Mouse (Mus musculus) CD4-positive, CD25-positive, alpha-beta regulatory T cell, adult 4 months (primary cell): ENCODE results near the gene Stard7. TPM values are rescaled to one million over a fixed set of nuclear protein-coding genes. Genes with fewer than 3 reads are reported as not detected.
"Not testable (repeated sequence)": the region's sequence is repeated elsewhere in the genome, so short reads cannot be mapped to it uniquely, and the experiment has no call there.

Experiments used
- ATAC-seq: one replicate; pipeline ENCODE4 v1.8.0; 2017
- polyA plus RNA-seq, 2 experiments: library from polyadenylated mRNA; unstranded; fragments of 100-300 nt; shearing (Covaris generic); gene quantifications; one replicate each; pipeline ENCODE4 v1.2.1; 2017

Stard7 gene
- polyA plus RNA-seq, 2 experiments from 2014 or later = 28.4 to 32.1 TPM

- no peak for ATAC-seq
Measured at GRCm38 (mm10) chr2:127275551-127276320, 5.7 kb downstream of the Stard7 start.

- no peak for ATAC-seq
Measured at GRCm38 (mm10) chr2:127278162-127278561, 8.1 kb downstream of the Stard7 start.

- no peak for ATAC-seq
Measured at GRCm38 (mm10) chr2:127292250-127292649, 22.2 kb downstream of the Stard7 start.

- no peak for ATAC-seq
Measured at GRCm38 (mm10) chr2:127297001-127297805, 27.2 kb downstream of the Stard7 start.

- no peak for ATAC-seq
Measured at GRCm38 (mm10) chr2:127298056-127298455, 28.0 kb downstream of the Stard7 start.

GRCm38 (mm10) chr2:127300701-127301100 is 30.7 kb downstream of the Stard7 start:
- peak; percentile 47 for ATAC-seq

- ATAC-seq = peak; percentile 18
Measured at GRCm38 (mm10) chr2:127301883-127302282, 31.9 kb downstream of the Stard7 start.

- ATAC-seq = not testable (repeated sequence)
Measured at GRCm38 (mm10) chr2:127304192-127304591, 34.2 kb downstream of the Stard7 start.

GRCm38 (mm10) chr2:127304609-127305210 is 34.7 kb downstream of the Stard7 start:
- no peak for ATAC-seq

GRCm38 (mm10) chr2:127306123-127306522 is 36.1 kb downstream of the Stard7 start:
- peak; percentile 53 for ATAC-seq

- ATAC-seq = no peak
Measured at GRCm38 (mm10) chr2:127307179-127307578, 37.2 kb downstream of the Stard7 start.

- peak; percentile 68 for ATAC-seq
Measured at GRCm38 (mm10) chr2:127308660-127309059, 38.6 kb downstream of the Stard7 start.

- no peak for ATAC-seq
Measured at GRCm38 (mm10) chr2:127310246-127310645, 40.2 kb downstream of the Stard7 start.

GRCm38 (mm10) chr2:127310685-127311084 is 40.7 kb downstream of the Stard7 start:
- ATAC-seq = no peak

- no peak for ATAC-seq
Measured at GRCm38 (mm10) chr2:127311193-127311592, 41.2 kb downstream of the Stard7 start.

- ATAC-seq = no peak
Measured at GRCm38 (mm10) chr2:127312801-127313200, 42.8 kb downstream of the Stard7 start.

- ATAC-seq = no peak
Measured at GRCm38 (mm10) chr2:127313878-127314277, 43.9 kb downstream of the Stard7 start.

GRCm38 (mm10) chr2:127314467-127315154 is 44.6 kb downstream of the Stard7 start:
- peak; percentile 71 for ATAC-seq

GRCm38 (mm10) chr2:127315155-127315470 is 45.1 kb downstream of the Stard7 start:
- ATAC-seq = peak; percentile 22

GRCm38 (mm10) chr2:127316431-127316830 is 46.4 kb downstream of the Stard7 start:
- ATAC-seq = no peak

- ATAC-seq = peak; percentile 60
Measured at GRCm38 (mm10) chr2:127318136-127318535, 48.1 kb downstream of the Stard7 start.

GRCm38 (mm10) chr2:127319071-127319470 is 49.1 kb downstream of the Stard7 start:
- peak; percentile 16 for ATAC-seq
